Mouse (Mus musculus): ENCODE measurements at regions not wholly inside any gene's neighbourhood (a gene's known extent, or its start where the extent isn't known, plus 50 kb on each side); places are given as distances from the start of the nearest gene placed in this dataset.

- Histone ChIP-seq H3K36me3 (ENCODE audit: control insufficient read depth, insufficient read depth, low read length) (no peaks in the 10 kb centered on the region), H3K27ac (ENCODE audit: low read length) (no peak overlapping the region), H3K4me2 (ENCODE audit: low read depth, low read length) (no peak overlapping the region), H3K9me3 (ENCODE audit: control insufficient read depth, low read length) (peaks cover 3% of the 10 kb centered on the region; the same call in 1 of the 2 replicates), H3K4me3 (ENCODE audit: low read length) (no peak overlapping the region), H3K27me3 (replicated peaks; ENCODE audit: control insufficient read depth, insufficient read depth, low read length) (no peaks in the 10 kb centered on the region), H3K4me1 (ENCODE audit: control insufficient read depth, insufficient read depth, low read length) (no peaks in the 10 kb centered on the region), H3K9ac (ENCODE audit: low read depth, low read length) (no peak overlapping the region)
- ATAC-seq = no peak
- 70% methylated on average over 4 of the region's 4 CpGs for WGBS
Measured at GRCm38 (mm10) chr1:35469185-35469753, 598.9 kb upstream of the Hs6st1 start.

DNA sequence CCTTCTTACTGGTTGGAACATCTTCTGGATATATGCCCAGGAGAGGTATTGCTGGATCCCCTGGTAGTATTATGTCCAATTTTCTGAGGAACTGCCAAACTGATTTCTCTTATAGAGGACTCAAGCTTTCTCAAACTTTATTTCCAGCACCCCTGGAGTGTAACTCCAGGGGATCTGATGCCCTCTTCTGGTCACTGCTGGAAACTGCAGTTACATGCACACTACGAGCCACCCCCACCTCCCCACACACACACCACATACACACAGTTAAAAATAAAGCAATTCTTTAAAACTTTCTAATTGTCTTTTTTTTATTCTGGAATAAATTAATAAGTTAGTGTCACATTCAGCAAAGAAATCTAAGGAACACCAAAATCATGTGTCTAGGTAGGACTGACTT, 589.9 kb upstream of the Hs6st1 start:
- Histone ChIP-seq H3K4me1 (ENCODE audit: control insufficient read depth, insufficient read depth, low read length) (no peaks in the 10 kb centered on the region), H3K36me3 (ENCODE audit: control insufficient read depth, insufficient read depth, low read length) (no peaks in the 10 kb centered on the region), H3K9ac (ENCODE audit: low read depth, low read length) (no peak overlapping the region), H3K4me3 (ENCODE audit: low read length) (no peak overlapping the region), H3K27ac (ENCODE audit: low read length) (no peak overlapping the region), H3K27me3 (replicated peaks; ENCODE audit: control insufficient read depth, insufficient read depth, low read length) (no peaks in the 10 kb centered on the region), H3K4me2 (ENCODE audit: low read depth, low read length) (no peak overlapping the region), H3K9me3 (ENCODE audit: control insufficient read depth, low read length) (peaks cover 7% of the 10 kb centered on the region; the same call in 1 of the 2 replicates)
- ATAC-seq = no peak
- WGBS = 92% methylated on average over 1 of the region's 1 CpGs

DNA sequence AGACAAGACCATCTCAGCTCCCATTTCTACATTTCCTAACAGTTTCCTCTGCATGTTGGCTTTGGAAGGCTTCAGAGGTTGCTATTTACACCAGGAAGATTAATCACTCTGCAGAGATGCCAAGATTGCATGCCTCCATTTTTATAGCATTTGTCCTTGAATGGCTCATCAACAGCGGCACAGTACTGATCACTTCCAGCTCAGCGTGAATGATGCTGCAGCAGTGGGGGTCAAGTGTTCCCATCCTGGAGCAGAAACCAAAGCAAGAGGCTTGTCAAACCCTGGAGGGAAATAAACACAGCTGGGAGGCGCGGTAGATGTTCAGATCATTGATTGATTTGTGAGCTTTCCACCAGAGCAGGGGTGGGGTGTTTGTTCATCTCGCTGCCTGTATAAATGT, 572.2 kb upstream of the Hs6st1 start:
- H3K4me1 ChIP-seq (ENCODE audit: control insufficient read depth, insufficient read depth, low read length) = peaks cover 3% of the 10 kb centered on the region; the same call in 1 of the 2 replicates
- H3K27me3 ChIP-seq (replicated peaks; ENCODE audit: control insufficient read depth, insufficient read depth, low read length) = no peaks in the 10 kb centered on the region
- no peak overlapping the region for H3K9ac ChIP-seq (ENCODE audit: low read depth, low read length)
- H3K4me2 ChIP-seq (ENCODE audit: low read depth, low read length) = no peak overlapping the region
- no peaks in the 10 kb centered on the region for H3K36me3 ChIP-seq (ENCODE audit: control insufficient read depth, insufficient read depth, low read length)
- no peak overlapping the region for H3K4me3 ChIP-seq (ENCODE audit: low read length)
- H3K27ac ChIP-seq (ENCODE audit: low read length) = no peak overlapping the region
- no peak for ATAC-seq
- H3K9me3 ChIP-seq (ENCODE audit: control insufficient read depth, low read length) = no peaks in the 10 kb centered on the region
- WGBS = 31% methylated on average over 5 of the region's 5 CpGs

GRCm38 (mm10) chr1:35522951-35523350, 545.2 kb upstream of the Hs6st1 start:
- no peak for ATAC-seq
- 66% methylated on average over 5 of the region's 5 CpGs for WGBS

GRCm38 (mm10) chr1:35523790-35524362, 544.3 kb upstream of the Hs6st1 start:
- H3K4me2 ChIP-seq (ENCODE audit: low read depth, low read length) = no peak overlapping the region
- H3K9ac ChIP-seq (ENCODE audit: low read depth, low read length) = no peak overlapping the region
- WGBS = 38% methylated on average over 2 of the region's 2 CpGs
- no peak overlapping the region for H3K27ac ChIP-seq (ENCODE audit: low read length)
- H3K36me3 ChIP-seq (ENCODE audit: control insufficient read depth, insufficient read depth, low read length) = no peaks in the 10 kb centered on the region
- H3K4me3 ChIP-seq (ENCODE audit: low read length) = no peak overlapping the region
- H3K9me3 ChIP-seq (ENCODE audit: control insufficient read depth, low read length) = no peaks in the 10 kb centered on the region
- H3K4me1 ChIP-seq (ENCODE audit: control insufficient read depth, insufficient read depth, low read length) = no peaks in the 10 kb centered on the region
- no peaks in the 10 kb centered on the region for H3K27me3 ChIP-seq (replicated peaks; ENCODE audit: control insufficient read depth, insufficient read depth, low read length)
- ATAC-seq = peak; percentile 63

More at GRCm38 (mm10) chr1:35522951-35523350, 545.2 kb upstream of the Hs6st1 start:
- Histone ChIP-seq H3K4me2 (ENCODE audit: low read depth, low read length) (no peak overlapping the region), H3K9me3 (ENCODE audit: control insufficient read depth, low read length) (no peaks in the 10 kb centered on the region), H3K27ac (ENCODE audit: low read length) (no peak overlapping the region), H3K36me3 (ENCODE audit: control insufficient read depth, insufficient read depth, low read length) (no peaks in the 10 kb centered on the region), H3K4me3 (ENCODE audit: low read length) (no peak overlapping the region), H3K9ac (ENCODE audit: low read depth, low read length) (no peak overlapping the region), H3K4me1 (ENCODE audit: control insufficient read depth, insufficient read depth, low read length) (no peaks in the 10 kb centered on the region), H3K27me3 (replicated peaks; ENCODE audit: control insufficient read depth, insufficient read depth, low read length) (no peaks in the 10 kb centered on the region)

- no peaks in the 10 kb centered on the region for H3K4me1 ChIP-seq (ENCODE audit: control insufficient read depth, insufficient read depth, low read length)
- H3K36me3 ChIP-seq (ENCODE audit: control insufficient read depth, insufficient read depth, low read length) = no peaks in the 10 kb centered on the region
- H3K9me3 ChIP-seq (ENCODE audit: control insufficient read depth, low read length) = no peaks in the 10 kb centered on the region
- 67% methylated on average over 5 of the region's 5 CpGs for WGBS
- H3K4me3 ChIP-seq (ENCODE audit: low read length) = no peak overlapping the region
- H3K4me2 ChIP-seq (ENCODE audit: low read depth, low read length) = no peak overlapping the region
- ATAC-seq = no peak
- no peak overlapping the region for H3K9ac ChIP-seq (ENCODE audit: low read depth, low read length)
- no peak overlapping the region for H3K27ac ChIP-seq (ENCODE audit: low read length)
- H3K27me3 ChIP-seq (replicated peaks; ENCODE audit: control insufficient read depth, insufficient read depth, low read length) = no peaks in the 10 kb centered on the region
Measured at GRCm38 (mm10) chr1:35524788-35525187, 543.4 kb upstream of the Hs6st1 start.

DNA sequence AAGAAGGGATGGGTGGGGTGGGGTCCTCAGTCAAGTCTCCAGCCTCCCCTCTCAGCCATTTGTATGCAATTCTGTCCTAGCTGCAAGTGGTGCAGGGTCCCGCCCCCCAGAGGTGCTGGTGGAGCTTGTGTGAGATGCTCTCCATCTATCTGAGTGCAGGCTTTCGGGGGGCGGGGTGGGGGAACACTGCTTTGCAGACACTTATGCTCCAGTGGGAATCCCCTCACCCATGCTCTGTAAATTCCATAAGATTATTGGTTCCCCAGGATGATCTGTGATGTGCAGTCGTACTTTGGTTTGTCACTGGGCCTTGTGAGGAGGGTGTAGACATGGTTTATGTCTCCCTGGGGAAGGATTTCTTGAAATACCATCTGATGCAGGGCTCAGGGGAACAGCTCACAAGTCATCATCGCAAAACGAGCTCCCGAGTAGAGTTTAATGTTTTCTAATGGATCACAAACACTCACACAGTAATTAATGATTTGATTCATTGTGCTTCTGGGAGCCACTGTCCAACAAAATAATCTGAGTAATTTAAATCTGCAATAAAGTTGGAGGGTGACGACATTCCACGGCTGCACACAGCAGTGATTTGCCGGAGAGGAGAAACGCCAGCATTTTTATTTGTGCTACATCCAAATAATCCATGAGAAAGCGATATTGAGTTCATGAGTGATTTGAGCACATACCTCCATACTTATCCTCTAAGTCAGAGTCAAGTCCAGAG, 540.3 kb upstream of the Hs6st1 start:
- Histone ChIP-seq H3K27ac (ENCODE audit: low read length) (no peak overlapping the region), H3K4me2 (ENCODE audit: low read depth, low read length) (no peak overlapping the region), H3K36me3 (ENCODE audit: control insufficient read depth, insufficient read depth, low read length) (no peaks in the 10 kb centered on the region), H3K4me1 (ENCODE audit: control insufficient read depth, insufficient read depth, low read length) (no peaks in the 10 kb centered on the region), H3K4me3 (ENCODE audit: low read length) (no peak overlapping the region), H3K9me3 (ENCODE audit: control insufficient read depth, low read length) (no peaks in the 10 kb centered on the region), H3K27me3 (replicated peaks; ENCODE audit: control insufficient read depth, insufficient read depth, low read length) (no peaks in the 10 kb centered on the region), H3K9ac (ENCODE audit: low read depth, low read length) (no peak overlapping the region)
- WGBS = 58% methylated on average over 12 of the region's 12 CpGs
- ATAC-seq = no peak

DNA sequence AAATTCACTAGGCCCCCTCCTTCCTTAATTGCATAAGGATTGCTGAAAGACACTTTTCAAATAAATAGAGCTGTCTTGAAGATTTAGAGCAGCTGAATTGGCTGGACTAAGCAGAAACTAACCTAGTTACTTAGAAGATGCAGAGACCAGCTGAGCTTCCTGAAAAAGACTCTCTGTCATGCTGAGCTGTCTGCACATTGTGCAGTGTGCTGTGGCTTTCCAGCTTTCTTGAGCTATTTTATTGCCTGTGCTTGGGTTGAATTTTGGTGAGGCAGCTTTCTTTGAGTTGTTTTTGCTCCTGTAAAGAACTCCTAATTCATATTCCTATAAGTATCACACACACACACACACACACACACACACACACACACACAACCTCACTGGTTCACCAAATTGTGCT, 532.7 kb upstream of the Hs6st1 start:
- ATAC-seq = no peak
- H3K27ac ChIP-seq (ENCODE audit: low read length) = no peak overlapping the region

DNA sequence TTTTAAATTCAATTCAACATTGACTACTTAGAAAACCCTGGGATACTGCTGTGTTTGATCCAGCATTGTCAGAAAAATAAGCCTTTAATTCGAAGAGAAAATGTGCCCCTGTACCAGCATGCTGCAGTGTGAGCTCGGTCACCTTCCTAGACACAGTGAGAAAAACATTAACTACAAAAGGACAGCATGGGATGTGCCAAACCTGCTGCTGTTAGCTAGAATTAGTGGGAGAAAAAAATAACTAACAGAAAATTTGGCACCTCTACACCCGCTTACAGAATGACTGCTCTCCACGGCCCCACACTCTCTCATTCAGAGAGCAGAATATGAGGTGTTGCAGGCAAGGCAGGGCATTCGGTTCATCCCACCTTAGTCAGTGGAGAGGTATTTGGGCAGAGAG, 531.9 kb upstream of the Hs6st1 start:
- no peak overlapping the region for H3K9ac ChIP-seq (ENCODE audit: low read depth, low read length)
- no peaks in the 10 kb centered on the region for H3K36me3 ChIP-seq (ENCODE audit: control insufficient read depth, insufficient read depth, low read length)
- no peak for ATAC-seq
- 89% methylated on average over 5 of the region's 5 CpGs for WGBS
- no peak overlapping the region for H3K4me3 ChIP-seq (ENCODE audit: low read length)
- H3K4me2 ChIP-seq (ENCODE audit: low read depth, low read length) = no peak overlapping the region
- H3K9me3 ChIP-seq (ENCODE audit: control insufficient read depth, low read length) = no peaks in the 10 kb centered on the region
- H3K27me3 ChIP-seq (replicated peaks; ENCODE audit: control insufficient read depth, insufficient read depth, low read length) = no peaks in the 10 kb centered on the region
- no peak overlapping the region for H3K27ac ChIP-seq (ENCODE audit: low read length)
- H3K4me1 ChIP-seq (ENCODE audit: control insufficient read depth, insufficient read depth, low read length) = no peaks in the 10 kb centered on the region

More for the DNA sequence above, 532.7 kb upstream of the Hs6st1 start:
- Histone ChIP-seq H3K9me3 (ENCODE audit: control insufficient read depth, low read length) (no peaks in the 10 kb centered on the region), H3K4me2 (ENCODE audit: low read depth, low read length) (no peak overlapping the region), H3K36me3 (ENCODE audit: control insufficient read depth, insufficient read depth, low read length) (no peaks in the 10 kb centered on the region), H3K4me1 (ENCODE audit: control insufficient read depth, insufficient read depth, low read length) (no peaks in the 10 kb centered on the region), H3K27me3 (replicated peaks; ENCODE audit: control insufficient read depth, insufficient read depth, low read length) (no peaks in the 10 kb centered on the region), H3K9ac (ENCODE audit: low read depth, low read length) (no peak overlapping the region), H3K4me3 (ENCODE audit: low read length) (no peak overlapping the region)
